Mouse (Mus musculus) cerebellum, postnatal 10 days (tissue): ENCODE measurements at regions not wholly inside any gene's neighbourhood (a gene's known extent, or its start where the extent isn't known, plus 50 kb on each side); places are given as distances from the start of the nearest gene placed in this dataset.

Experiments
- DNase-seq, 2 experiments: peaks; one replicate each; pipeline ENCODE4 v3.0.0; 2021; ENCODE audit warnings: mixed read lengths in 2 of 2

DNA sequence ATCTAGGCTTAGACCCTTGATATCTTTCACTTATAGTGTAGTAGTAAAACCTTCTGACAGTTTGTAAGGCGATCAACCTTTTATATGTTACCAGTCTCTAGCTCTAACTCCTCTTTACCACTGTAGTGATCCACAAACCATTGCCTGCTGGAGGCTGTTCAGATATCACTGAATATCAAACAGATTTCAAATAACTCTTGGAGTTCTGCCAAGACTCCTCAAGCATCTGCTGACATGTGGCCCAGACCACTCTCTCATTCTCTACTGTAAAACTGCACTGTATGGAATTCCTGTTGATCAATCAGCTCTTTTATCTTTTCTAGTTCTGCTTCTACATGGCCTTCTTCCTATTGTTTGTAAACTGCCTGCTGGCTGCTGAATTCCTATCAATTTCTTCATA lies 389.2 kb downstream of the Lrfn5 start:
- peak in 1 of 2 experiments; percentile 17 for DNase-seq

DNA sequence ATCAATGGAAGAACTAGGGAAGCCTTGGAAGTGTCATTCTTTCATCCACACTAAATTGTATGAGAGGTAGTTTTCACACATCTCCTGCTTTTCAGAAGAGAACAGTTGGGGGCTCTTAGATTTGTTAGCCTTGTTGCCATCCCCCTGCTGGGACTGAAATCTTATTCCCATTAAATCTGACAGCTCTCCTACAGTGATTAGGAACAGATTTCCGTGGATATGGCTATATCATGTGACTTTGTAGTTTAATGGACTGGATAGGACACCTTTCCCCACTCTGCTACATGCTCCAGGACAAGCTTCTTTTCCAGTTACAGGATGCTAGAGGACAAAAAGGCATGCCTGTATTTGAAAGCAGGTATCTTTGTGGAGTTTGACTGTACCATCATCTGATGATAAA lies 400.4 kb downstream of the Lrfn5 start:
- DNase-seq = peak; percentile 57 to 63

DNA sequence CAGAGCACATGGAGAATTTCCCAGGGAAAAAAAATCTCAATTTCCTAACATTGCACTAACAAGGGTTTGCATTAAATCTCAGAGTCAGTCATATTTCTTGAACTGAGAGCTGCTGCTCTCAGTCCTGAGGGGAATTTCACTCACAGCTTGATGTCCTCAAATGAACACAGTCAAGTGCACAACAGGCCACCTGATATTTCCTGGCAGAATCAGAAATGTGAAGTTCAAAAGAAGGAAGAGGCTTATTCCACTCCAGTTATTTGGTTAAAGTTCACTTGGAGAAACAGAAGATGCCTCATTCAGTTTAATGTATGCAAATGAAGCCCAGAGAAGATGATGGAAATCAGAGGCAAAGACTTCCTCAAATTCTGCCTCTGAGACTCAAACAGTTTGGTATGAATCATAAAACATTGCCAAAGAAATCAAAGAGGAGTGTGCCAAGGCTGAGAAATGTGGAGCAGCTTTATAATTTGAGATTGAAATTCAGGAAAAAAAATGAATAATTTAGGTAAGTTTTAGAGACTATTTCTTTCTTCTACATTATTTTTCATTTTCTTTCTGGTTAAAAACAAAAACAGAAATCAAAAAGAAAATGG lies 402.4 kb downstream of the Lrfn5 start:
- DNase-seq = peak; percentile 10 to 25
